Mouse (Mus musculus) G1E (cell line): ENCODE measurements around the gene Ephb1.

Source experiments
- CTCF ChIP-seq: IDR thresholded peaks from 2 replicates; pipeline ENCODE4 v1.5.1; 2012; ENCODE audit warnings: low read depth, low read length, inconsistent platforms, mixed read lengths
- GATA1 ChIP-seq: IDR thresholded peaks from 2 replicates; pipeline ENCODE4 v1.6.1; 2012; ENCODE audit warnings: borderline replicate concordance, low read length, inconsistent platforms, mixed read lengths
- GATA2 ChIP-seq: IDR thresholded peaks from 2 replicates; pipeline ENCODE4 v1.6.1; 2012; ENCODE audit warnings: low read depth, low read length, inconsistent platforms, borderline replicate concordance
- POLR2AphosphoS5 ChIP-seq: IDR thresholded peaks from 2 replicates; pipeline ENCODE4 v1.6.1; 2012; ENCODE audit warnings: low read depth, low read length, inconsistent platforms; ENCODE audit not compliant: insufficient replicate concordance
- TAL1 ChIP-seq: conservative IDR thresholded peaks from 2 replicates; pipeline ENCODE4 v1.6.1; 2012; ENCODE audit warnings: low read depth, low read length, inconsistent platforms, mixed read lengths

- TF ChIP-seq GATA2: no peak
- no peak for TF ChIP-seq GATA1
- TF ChIP-seq CTCF: no peak
- no peak for TF ChIP-seq POLR2AphosphoS5
- TF ChIP-seq TAL1: no peak
These were observed 161.5 kb downstream of the Ephb1 start for GRCm38 (mm10) chr9:102192724-102193685.
